Mouse (Mus musculus) cerebellum, adult 11-12 months (tissue): ENCODE results near the gene Spag9.
A peak's percentile ranks its signal among the peaks of the same experiment; 100 is the strongest.

ENCODE experiments used
- DNase-seq: peaks from one replicate; pipeline ENCODE4 v3.0.0; 2022

Spag9 gene

DNA sequence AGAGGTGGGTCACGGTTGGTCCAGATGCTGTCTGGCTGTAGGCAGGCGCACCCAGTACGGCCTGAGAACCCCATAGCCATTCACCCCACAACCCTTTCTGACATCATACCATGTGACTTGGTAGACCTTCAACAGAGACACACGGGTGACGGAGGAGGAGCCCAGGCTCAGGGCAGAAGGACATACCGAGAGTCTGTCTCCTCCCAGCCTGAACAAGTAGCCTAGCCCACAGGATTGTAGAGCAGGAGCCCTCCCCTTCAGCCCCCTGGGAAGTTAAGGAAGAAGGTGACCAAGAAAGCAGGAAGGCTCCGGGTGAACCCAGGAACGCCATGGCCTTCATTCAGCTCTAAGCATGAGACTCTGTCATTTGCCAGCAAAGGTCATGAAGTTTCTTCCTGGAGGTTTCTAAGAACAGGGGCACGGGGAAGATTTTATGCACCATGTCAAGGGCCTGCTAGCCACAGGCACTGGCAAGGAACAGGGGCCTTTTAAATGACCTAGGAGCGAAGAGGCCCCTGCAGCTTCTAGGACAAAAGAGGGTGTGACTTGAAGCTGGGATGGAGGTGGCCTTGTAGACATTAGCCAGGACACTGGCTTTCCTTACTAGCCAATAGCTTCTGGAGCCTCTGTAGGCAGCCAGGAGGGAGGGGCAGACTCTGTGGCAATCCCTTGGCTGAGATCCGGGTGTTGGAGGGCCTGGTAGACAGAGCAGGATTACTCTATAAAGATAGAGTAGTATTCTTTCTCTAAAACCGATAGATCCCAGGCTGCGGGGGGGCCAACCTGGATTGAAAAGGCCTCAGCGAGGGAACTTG is 163.4 kb downstream of the Spag9 start:
- DNase-seq: peak; percentile 70

DNA sequence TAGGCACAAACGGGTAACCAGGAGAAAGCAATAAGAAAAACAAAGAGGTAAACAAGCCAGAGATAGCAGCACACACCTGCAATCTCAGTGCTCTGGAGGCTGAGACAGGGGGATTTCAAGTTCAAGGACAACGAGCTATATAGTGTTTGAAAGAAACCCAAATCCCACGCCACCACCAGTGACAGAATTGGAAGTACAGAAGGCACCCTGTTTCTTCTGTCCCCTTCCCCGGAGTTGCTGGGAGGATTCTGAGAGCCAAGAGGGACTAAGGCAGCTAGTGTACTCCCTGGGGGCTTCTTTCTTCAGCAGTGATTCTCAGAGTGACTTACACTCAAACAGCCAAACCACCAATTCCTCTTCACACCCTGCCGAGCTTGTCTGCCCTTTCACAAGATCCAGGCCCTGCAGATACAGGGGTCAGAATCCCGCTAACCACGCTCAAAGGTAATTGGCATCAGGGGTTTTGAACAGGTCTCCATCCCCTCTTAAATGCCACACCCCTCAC is 164.1 kb downstream of the Spag9 start:
- DNase-seq: no peak

DNA sequence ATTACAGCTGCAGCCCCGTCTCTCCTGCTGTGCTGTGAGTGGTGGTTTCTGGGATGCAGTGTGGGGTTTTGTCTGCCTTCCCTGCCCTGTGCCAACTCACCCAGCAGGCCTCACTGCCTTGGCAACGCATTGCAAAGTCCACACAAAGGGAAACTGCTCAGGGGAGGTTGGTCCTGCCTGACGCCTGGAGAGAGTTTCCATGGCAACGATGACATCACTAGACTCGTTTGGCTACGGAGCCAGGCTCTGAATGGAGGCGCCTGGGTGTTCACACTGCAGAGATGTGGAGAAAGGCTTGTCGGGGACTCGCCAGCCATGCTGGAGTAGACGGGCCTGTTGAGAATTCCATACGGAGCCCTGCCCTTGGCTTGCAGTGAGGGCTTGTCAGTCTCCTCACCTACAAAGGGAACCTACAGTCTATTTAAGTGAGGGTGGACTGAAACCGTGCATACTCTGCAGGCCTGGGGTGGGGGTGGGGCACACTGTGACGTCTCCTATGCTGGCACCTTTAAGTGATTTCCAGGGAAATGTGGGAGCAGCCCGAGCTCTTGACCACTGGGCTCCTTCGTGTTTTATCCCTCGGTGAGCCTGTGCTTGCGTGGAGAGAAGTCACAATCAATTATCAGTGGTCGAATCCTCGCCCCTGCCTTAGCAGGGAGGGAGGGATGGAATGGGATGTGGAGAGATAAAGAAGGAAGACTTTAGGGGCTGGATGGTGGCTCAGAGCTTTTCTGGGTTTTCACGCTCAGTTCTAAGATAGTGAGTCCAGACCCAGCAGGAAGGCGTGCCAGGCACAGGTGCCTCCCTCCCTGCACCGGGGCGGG is 164.8 kb downstream of the Spag9 start:
- DNase-seq: peak; percentile 98

DNA sequence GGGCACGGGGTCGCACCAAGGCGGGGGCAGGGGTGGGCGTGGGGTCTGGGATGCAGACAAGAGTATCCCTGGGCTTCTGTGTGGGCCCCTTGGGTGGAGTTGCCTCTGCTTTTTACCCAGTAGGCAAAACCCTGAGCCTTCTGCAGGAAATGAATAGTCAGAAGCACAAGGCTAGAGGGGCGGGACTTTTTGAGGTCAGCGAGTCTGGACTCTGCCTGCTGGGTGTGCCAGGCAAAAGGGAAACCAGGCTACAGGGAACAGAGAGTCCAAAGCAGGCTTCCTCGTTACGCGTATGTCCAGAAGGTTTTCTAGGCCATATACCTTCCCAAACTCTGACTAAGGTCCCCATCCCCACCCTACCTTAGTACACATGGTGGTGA is 165.4 kb downstream of the Spag9 start:
- DNase-seq: peak; percentile 67

DNA sequence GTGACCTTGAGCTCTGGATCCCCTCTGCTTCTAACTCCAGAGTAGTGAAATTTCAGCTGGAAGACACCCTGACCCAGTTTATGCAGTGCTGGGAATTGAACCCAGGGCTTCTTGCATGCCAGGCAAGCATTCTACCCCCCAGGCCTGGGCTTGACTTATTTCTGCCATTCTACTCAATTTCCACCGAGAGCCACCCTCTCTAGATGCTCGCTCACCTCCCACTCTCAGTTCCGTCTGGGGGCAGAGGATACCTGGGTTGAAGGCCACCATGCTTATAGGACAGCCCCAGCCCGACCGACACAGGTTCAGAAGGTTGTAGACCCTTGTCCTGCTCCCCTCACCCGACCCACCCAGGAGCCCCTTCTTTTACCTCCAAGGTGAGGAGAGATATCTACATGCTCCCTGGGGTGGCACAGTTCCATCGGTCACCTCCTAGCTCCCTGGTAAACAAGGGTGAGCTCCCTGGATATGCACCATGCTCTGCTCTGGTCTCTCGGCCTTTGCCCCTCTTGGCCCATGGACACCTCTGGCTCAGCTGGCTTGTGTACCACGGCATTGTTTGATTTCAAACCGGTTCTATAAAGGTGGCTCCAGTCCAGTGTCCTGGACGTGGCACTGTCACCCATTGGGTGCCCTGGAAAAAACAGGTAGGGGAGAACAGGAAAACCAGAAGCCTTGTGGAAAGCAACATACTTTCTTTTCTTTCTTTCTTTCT is 166.1 kb downstream of the Spag9 start:
- peak; percentile 50 for DNase-seq

DNA sequence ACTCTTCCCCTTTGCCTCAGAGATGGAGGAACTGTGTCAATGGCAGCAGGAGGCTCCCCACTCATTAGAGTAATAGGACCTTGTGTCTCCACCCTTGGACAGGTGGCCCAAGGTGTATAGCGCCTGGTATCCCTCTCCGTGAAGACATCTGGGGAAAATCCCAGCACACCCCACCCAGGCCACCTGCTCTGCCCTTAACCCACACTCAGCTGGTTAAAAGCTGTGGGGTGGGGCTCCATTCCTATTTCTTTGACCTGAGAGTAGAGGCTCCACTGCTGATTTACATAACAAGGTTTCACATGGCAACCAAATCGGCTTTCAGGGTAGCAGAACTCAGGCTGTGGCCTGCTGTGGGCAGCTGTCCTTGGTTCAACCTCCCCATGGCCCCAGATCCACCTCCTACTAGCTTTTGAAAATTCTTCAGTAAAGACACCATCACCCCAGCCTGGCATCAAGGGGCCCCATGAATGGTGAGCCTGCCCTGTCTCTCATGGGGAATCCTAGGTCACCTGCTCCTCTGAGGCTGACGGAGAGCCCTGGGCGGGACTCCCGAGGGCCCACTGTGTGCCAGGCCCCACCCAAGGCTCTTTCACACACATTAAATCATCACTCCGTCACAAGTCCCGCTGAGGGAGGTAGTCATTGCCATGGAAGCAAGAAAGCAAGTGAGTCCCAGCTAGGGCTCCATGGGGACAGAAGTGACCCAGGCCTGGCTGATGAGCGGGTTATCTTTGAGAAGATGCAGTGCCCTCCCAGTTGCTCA is 167.3 kb downstream of the Spag9 start:
- DNase-seq: peak; percentile 38

DNA sequence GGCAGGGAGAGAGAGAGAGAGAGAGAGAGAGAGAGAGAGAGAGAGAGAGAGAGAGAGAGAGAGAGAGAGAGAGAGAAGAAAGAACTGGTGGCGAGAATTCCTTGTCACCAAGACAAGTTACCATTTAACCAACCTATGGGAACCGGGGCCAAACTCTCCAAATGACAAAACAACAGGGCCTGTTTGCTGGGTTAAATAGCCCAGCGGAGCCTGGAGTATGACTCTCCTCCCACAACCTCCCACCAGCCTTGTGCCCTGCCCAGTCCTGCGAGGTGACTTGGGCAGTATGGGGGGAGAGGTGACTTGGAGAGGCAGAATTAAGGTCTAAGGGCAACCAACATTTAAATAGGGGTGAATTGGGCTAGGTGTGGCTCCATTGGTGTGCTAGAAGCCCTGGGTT is 169.9 kb downstream of the Spag9 start:
- DNase-seq: no peak

DNA sequence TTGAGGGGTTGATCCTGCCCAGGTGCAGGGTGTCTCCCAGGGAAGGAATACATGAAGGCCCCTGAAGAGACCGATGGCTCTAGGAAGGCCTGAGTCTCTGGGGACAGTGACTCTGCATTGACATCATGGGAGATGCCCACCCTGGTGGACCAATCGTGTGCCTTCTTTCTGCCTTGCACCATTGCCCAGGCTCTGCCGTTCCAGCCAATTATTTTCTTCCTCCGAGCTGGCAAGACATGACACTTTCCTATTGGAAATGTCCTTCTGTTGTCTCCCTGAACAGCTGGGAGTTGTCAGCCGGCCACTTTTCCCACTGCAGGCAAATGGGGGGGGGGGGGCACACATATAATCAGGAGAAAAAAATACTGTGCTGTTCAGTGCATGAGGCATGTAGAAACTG is 172.3 kb downstream of the Spag9 start:
- no peak for DNase-seq

DNA sequence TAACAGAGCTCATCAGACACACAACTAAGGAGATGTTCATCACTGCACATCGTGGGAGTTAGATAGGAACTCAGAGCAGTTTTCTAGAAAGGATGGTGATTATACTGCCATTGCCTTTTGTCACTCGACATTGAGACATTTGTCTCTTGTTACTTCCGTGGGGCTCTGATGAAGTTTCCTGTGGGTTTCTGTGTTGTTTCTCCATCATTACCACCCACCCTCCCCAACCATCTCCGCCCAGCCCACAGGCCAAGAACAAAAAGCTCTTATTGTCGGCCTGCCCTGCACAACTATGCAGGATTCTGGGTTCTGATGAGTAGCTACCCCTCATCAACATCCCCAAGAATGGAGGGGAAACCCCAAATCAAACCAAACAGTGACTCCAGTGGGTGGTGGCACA is 173.7 kb downstream of the Spag9 start:
- DNase-seq: no peak

DNA sequence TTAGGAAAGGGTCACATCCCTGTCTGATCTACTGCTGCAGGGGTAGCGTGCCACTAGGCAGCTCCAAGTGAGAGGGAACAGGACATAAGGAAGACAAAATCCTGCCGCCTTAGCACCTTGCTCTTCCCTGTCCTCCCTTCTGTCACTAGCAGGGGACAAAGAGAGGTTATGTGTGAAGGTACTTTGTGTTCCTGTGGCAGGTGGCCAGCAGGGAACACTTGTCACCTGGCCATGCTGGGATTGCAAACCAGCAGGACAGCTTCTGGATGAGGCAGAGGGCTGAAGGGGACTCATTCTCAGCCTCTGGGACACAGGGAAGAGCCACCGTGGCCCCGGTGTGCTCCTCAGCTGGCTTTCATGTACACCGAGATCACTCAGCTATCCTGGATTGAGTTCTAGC is 175.8 kb downstream of the Spag9 start:
- peak; percentile 49 for DNase-seq

DNA sequence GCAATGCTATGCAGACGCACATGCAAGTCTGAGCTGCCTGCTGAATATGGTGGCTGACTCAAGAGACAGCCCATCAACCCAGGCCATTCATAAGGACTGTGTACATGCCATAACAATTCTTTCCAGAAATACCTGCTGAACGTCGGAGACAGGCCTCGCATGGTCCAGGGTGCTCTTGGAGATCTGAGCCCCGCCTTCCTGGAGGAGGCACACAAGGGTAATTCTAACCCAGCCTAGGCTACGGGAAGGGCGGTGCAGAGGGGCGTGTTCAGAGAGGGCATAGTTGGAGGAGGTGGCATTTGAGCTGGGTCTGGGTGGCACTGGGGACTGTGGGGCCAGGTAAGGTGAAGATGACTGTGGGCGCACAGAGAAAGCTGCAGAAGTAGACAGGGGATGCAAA is 176.3 kb downstream of the Spag9 start:
- DNase-seq: no peak

DNA sequence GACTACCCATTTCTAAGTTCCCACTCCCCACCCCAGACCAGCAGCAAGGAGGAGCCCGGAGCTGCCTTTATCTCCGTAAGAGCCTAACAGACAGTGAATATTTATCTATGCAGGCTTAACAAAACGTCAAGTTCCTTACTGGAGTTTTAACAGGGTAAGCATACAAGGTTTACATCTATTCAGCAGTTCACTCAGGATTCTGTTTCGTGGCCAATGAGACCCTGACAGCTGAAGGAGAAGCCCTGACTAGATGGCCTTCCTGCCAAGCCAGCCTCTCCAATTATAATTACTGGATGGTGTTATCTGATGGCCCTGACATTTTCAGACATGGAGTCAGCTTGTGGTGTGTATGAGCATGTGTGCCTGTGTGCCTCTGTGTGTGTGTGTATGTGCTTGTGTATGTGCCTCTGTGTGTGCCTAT is 177.8 kb downstream of the Spag9 start:
- DNase-seq: no peak

DNA sequence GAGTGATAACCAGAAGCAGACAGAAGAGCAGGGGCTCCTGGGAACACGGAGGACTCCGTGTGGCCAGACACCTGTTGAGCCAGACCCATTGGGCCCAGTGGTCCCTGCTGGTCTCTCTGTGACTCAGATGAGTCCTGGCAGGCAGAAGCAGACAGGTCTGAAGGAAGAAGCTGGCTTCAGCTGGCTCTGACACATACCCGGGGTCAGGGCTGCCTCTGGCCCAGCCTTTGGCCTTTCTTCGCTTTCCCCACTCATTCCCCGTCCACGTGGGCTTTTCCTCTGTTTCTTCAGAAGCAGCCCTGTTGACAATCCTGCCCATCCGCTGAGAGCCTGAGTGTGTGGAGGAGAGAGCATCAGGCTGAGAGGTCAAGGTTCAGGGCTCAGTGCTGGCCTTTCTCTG is 179.4 kb downstream of the Spag9 start:
- no peak for DNase-seq
